8 mouse cellular contexts compared by ENCODE assay signal in genomic region chr9:13300041-13300441, GRCm38 (mm10). TPM values are rescaled to one million over a fixed set of nuclear protein-coding genes. Genes with fewer than 3 reads are reported as not detected.
DNase-seq lines count a peak whose midpoint lies in the region; ATAC-seq and TF ChIP-seq lines count a peak whose summit lies in the region.

No protein-coding gene starts in this region.

- TF ChIP-seq CTCF in heart, postnatal 0 days (IDR thresholded peaks at IDR 0.05; ENCODE audit: low read depth), result no peak

- no peak for ATAC-seq in heart, postnatal 0 days (ENCODE audit: insufficient read depth, low read depth)

- H3K4me1 ChIP-seq in heart, postnatal 0 days (ENCODE audit: control insufficient read depth, insufficient read depth), result peaks cover 55% of the 10 kb centered on the region

- no peak for TF ChIP-seq EP300 in heart, postnatal 0 days (IDR thresholded peaks at IDR 0.05; ENCODE audit: low read depth)

- H3K4me3 ChIP-seq in heart, postnatal 0 days (ENCODE audit: low read depth, low read length), result peak overlapping the region; percentile 66

- WGBS in heart, postnatal 0 days, result 21% methylated on average over 3 of the region's 3 CpGs

- H3K9me3 ChIP-seq in heart, postnatal 0 days (replicated peaks; ENCODE audit: control insufficient read depth, low read length), result no peaks in the 10 kb centered on the region

- peak overlapping the region; percentile 94 for H3K4me2 ChIP-seq in heart, postnatal 0 days (ENCODE audit: low read depth, low read length)

- H3K9ac ChIP-seq in heart, postnatal 0 days (replicated peaks; ENCODE audit: low read depth, low read length), result peak overlapping the region; percentile 46; the same call in 1 of the 2 replicates

- DNase-seq in adrenal gland, postnatal 10 days, result peak; percentile 27
- no peak for DNase-seq in adrenal gland, postnatal 4 days (ENCODE audit: low spot score in 2 of 2)
- DNase-seq in right cerebral cortex, adult 18-20 months, result peak; percentile 18
- no peak for DNase-seq in right cerebral cortex, postnatal 14 days
- DNase-seq in heart, postnatal 0 days (ENCODE audit: low spot score), result no peak
- DNase-seq in lung, postnatal 36 days, result peak; percentile 54
- DNase-seq in retina, embryonic 14.5 days (ENCODE audit: low spot score), result no peak
- no peak for DNase-seq in left cerebral cortex, postnatal 36 days (ENCODE audit: low spot score in 2 of 2)

- intact Hi-C loops in left cerebral cortex, postnatal 36 days (cut with DNase I), result no loop called here

- H3K36me3 ChIP-seq in heart, postnatal 0 days (replicated peaks; ENCODE audit: control insufficient read depth, insufficient read depth, low read length), result no peaks in the 10 kb centered on the region

- peak overlapping the region; percentile 67 for H3K27ac ChIP-seq in heart, postnatal 0 days (ENCODE audit: low read depth)

- H3K27me3 ChIP-seq in heart, postnatal 0 days (ENCODE audit: control insufficient read depth, insufficient read depth, low read length), result no peaks in the 10 kb centered on the region

RNA-seq across cellular contexts. Expression of gene Maml2, which starts 2.3 kb away (rescaled TPM):
- total RNA-seq in adrenal gland, postnatal 10 days (2021), result 1 to 10 TPM; 7.4 to 9.4 TPM
- total RNA-seq in adrenal gland, postnatal 4 days (2021), result 10 to 100 TPM; 11.5 to 14.1 TPM
- total RNA-seq in heart, postnatal 0 days (2014; rRNA removed; ENCODE audit: low replicate concordance), result 7.0 and 10.4 TPM in 2 replicates
- polyA plus RNA-seq in heart, postnatal 0 days (2015; fragmentation: Nextera tagmentation; extraction: Ambion mirVana), result 6.0 and 6.2 TPM in 2 replicates
- 1 to 10 TPM; 6.2 to 7.1 TPM for total RNA-seq in left cerebral cortex, postnatal 36 days (2021)

RNA-seq across cellular contexts. Expression of gene Ccdc82, which starts 53.3 kb away (rescaled TPM):
- total RNA-seq in adrenal gland, postnatal 10 days (2021), result 10 to 100 TPM; 12.8 to 18.6 TPM
- 10 to 100 TPM; 21.9 to 22.4 TPM for total RNA-seq in adrenal gland, postnatal 4 days (2021)
- 7.9 and 10.7 TPM in 2 replicates for total RNA-seq in heart, postnatal 0 days (2014; rRNA removed; ENCODE audit: low replicate concordance)
- polyA plus RNA-seq in heart, postnatal 0 days (2015; fragmentation: Nextera tagmentation; extraction: Ambion mirVana), result 4.1 and 4.5 TPM in 2 replicates
- 10 to 100 TPM; 13.2 to 18.1 TPM for total RNA-seq in left cerebral cortex, postnatal 36 days (2021)

RNA-seq across cellular contexts. Expression of gene Jrkl, which starts 54.4 kb away (rescaled TPM):
- total RNA-seq in adrenal gland, postnatal 10 days (2021), result 10 to 100 TPM in 1 of 2 experiments, 1 to 10 TPM in 1; 6.8 to 10.2 TPM
- total RNA-seq in adrenal gland, postnatal 4 days (2021), result 10 to 100 TPM; 10.8 to 11.1 TPM
- total RNA-seq in heart, postnatal 0 days (2014; rRNA removed; ENCODE audit: low replicate concordance), result 1.5 and 5.5 TPM in 2 replicates
- 7.7 and 8.1 TPM in 2 replicates for polyA plus RNA-seq in heart, postnatal 0 days (2015; fragmentation: Nextera tagmentation; extraction: Ambion mirVana)
- 1 to 10 TPM; 7.6 to 9.8 TPM for total RNA-seq in left cerebral cortex, postnatal 36 days (2021)

Comparison
In these comparisons a context has a peak if more than half of its experiments do, and no peak if none do; other contexts are left out.
1. DNase-seq: peak in adrenal gland, postnatal 10 days (single experiment), right cerebral cortex, adult 18-20 months (single experiment) and lung, postnatal 36 days (single experiment); none in adrenal gland, postnatal 4 days (0 of 2), right cerebral cortex, postnatal 14 days (single experiment), heart, postnatal 0 days (single experiment), retina, embryonic 14.5 days (single experiment) and left cerebral cortex, postnatal 36 days (0 of 2).